Mouse (Mus musculus) kidney, postnatal 0 days (tissue): ENCODE data around the gene Serpina3j. TPM values are rescaled to one million over a fixed set of nuclear protein-coding genes. Genes with fewer than 3 reads are reported as not detected.

Source experiments
- ATAC-seq: fragments of 200-750 bp; cut with Nextera tagmentation; replicated peaks from 2 replicates; pipeline ENCODE4 v1.8.0; 2017; ENCODE audit warnings: low read depth, moderate number of reproducible peaks, moderate TSS enrichment, moderate library complexity; ENCODE audit not compliant: low FRiP score
- DNase-seq: peaks from one replicate; pipeline ENCODE4 v3.0.0-alpha.2; 2016; ENCODE audit warnings: low spot score
- H3K27ac ChIP-seq: fragments of 300-500 bp; sonication (generic); 2 replicates; pipeline ENCODE4 v1.5.1; 2014; ENCODE audit warnings: mild to moderate bottlenecking
- H3K27me3 ChIP-seq: fragments of 300-500 bp; sonication (generic); 2 replicates; pipeline ENCODE4 v1.6.1; 2014; ENCODE audit warnings: low read length, mixed read lengths; ENCODE audit not compliant: insufficient read depth
- H3K36me3 ChIP-seq: fragments of 300-500 bp; sonication (generic); 2 replicates; pipeline ENCODE4 v1.6.1; 2014; ENCODE audit warnings: low read length, mixed read lengths; ENCODE audit not compliant: insufficient read depth
- H3K4me1 ChIP-seq: fragments of 300-500 bp; sonication (generic); replicated peaks from 2 replicates; pipeline ENCODE4 v1.6.1; 2014; ENCODE audit warnings: antibody characterized with exemption, low read length, mixed read lengths; ENCODE audit not compliant: insufficient read depth
- H3K4me2 ChIP-seq: fragments of 300-500 bp; sonication (generic); 2 replicates; pipeline ENCODE4 v1.6.1; 2014; ENCODE audit warnings: mild to moderate bottlenecking, low read length, moderate library complexity, mixed read lengths
- H3K4me3 ChIP-seq: fragments of 300-500 bp; sonication (generic); replicated peaks from 2 replicates; pipeline ENCODE4 v1.5.1; 2014; ENCODE audit warnings: low read depth, low read length
- H3K9ac ChIP-seq: fragments of 300-500 bp; sonication (generic); 2 replicates; pipeline ENCODE4 v1.6.1; 2014; ENCODE audit warnings: low read depth, low read length
- H3K9me3 ChIP-seq: fragments of 300-500 bp; sonication (generic); replicated peaks from 2 replicates; pipeline ENCODE4 v1.6.1; 2016; ENCODE audit warnings: low read length, inconsistent platforms, mixed read lengths
- CTCF ChIP-seq: IDR thresholded peaks from 2 replicates; pipeline ENCODE4 v1.5.1; 2016; ENCODE audit warnings: antibody characterized with exemption, low read depth, mild to moderate bottlenecking, moderate library complexity
- WGBS: fragments of 180-500 bp; shearing (Covaris S2); extraction: QIAGEN DNeasy Blood & Tissue Kit; methylation state at CpG from one replicate; pipeline ENCODE4 v1.1.7; 2014; 5-methylcytosine and 5-hydroxymethylcytosine counted together
- polyA plus RNA-seq: library from polyadenylated mRNA; unstranded; fragments of >200 nt; fragmentation: Nextera tagmentation; extraction: Ambion mirVana; gene quantifications from 2 replicates; pipeline ENCODE4 v1.2.1, GENCODE M21; 2015

Gene Serpina3j
- polyA plus RNA-seq, 1 experiment from 2014 or later: not detected

DNA sequence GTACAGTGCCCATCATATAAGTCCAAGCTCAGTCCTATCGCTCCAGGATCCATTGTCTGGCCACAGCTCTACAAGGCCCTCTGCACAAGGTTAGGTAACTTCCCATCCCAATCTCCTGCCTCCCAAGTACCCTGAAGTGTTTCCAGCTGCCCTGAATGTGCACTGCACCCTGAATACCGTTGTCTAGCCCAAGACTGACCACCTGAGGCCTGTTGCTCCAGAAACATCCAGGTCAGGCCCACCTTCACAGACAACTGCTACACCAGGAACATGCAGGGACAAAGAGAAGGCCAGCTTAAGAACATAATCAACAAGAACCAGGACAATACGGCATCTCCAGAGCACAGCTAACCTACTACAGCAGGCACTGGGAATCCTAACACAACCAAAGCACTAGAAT, 55.6 kb downstream of the Serpina3j start:
- Histone ChIP-seq H3K36me3 (no peaks in the 10 kb centered on the region), H3K9me3 (no peaks in the 10 kb centered on the region), H3K4me1 (no peaks in the 10 kb centered on the region), H3K4me2 (no peak overlapping the region), H3K4me3 (no peak overlapping the region), H3K27ac (no peak overlapping the region), H3K9ac (no peak overlapping the region), H3K27me3 (no peaks in the 10 kb centered on the region)
- no peak for TF ChIP-seq CTCF
- DNase-seq: no peak
- 87% methylated on average over 3 of the region's 3 CpGs for WGBS
- ATAC-seq: no peak

Other genes with a start within 250 kb of the Serpina3j start
- not detected in 2 replicates for gene Serpina5, start 213.4 kb upstream of the Serpina3j start, polyA plus RNA-seq
- gene Serpina3a, start 201.8 kb upstream of the Serpina3j start, polyA plus RNA-seq: not detected in 2 replicates
- gene Serpina3b, start 186.6 kb upstream of the Serpina3j start, polyA plus RNA-seq: not detected in 2 replicates
- 0.08 TPM in 1 of 2 replicates, not detected in the other for gene Serpina3c, start 160.7 kb upstream of the Serpina3j start, polyA plus RNA-seq
- gene Serpina3f, start 100.0 kb upstream of the Serpina3j start, polyA plus RNA-seq: 0.12 and 0.23 TPM in 2 replicates
- gene Serpina3g, start 78.3 kb upstream of the Serpina3j start, polyA plus RNA-seq: 37.8 and 38.8 TPM in 2 replicates
- gene Serpina3i, start 51.4 kb upstream of the Serpina3j start, polyA plus RNA-seq: 0.24 and 0.28 TPM in 2 replicates
- gene Serpina3k, start 23.9 kb downstream of the Serpina3j start, polyA plus RNA-seq: not detected in 2 replicates
- not detected in 2 replicates for gene Serpina3m, start 23.9 kb downstream of the Serpina3j start, polyA plus RNA-seq
- 0.17 and 0.20 TPM in 2 replicates for gene Serpina3n, start 92.2 kb downstream of the Serpina3j start, polyA plus RNA-seq
- gene Gsc, start 158.8 kb downstream of the Serpina3j start, polyA plus RNA-seq: not detected in 2 replicates